Mouse (Mus musculus) spleen, adult 12 weeks (tissue): ENCODE data around the gene Gba2.
"Not testable (repeated sequence)": the region's sequence is repeated elsewhere in the genome, so short reads cannot be mapped to it uniquely, and the experiment has no call there.

ENCODE experiments used
- DNase-seq: peaks from one replicate; pipeline ENCODE4 v3.0.0; 2022; ENCODE audit warnings: low spot score

Gba2 gene

GRCm38 (mm10) chr4:43553891-43554290 lies 24.8 kb downstream of the Gba2 start:
- DNase-seq, result no peak

GRCm38 (mm10) chr4:43552437-43552836 lies 26.2 kb downstream of the Gba2 start:
- DNase-seq, result no peak

DNA sequence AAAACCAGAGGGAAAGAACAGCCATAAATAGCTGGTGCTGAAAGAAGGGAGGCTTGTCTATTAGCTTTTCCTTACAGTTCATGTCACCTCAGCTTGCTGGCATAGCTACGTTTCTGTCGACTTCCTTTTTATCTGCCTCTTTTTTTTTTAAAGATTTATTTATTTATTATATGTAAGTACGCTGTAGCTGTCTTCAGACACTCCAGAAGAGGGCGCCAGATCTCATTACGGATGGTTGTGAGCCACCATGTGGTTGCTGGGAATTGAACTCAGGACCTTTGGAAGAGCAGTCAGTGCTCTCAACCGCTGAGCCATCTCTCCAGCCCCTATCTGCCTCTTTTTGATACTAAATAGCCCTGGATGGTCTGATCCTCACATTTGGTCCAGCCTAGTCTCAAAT lies 26.8 kb downstream of the Gba2 start:
- DNase-seq, result not testable (repeated sequence)

- no peak for DNase-seq
Measured at GRCm38 (mm10) chr4:43549055-43549454, 29.6 kb downstream of the Gba2 start.

GRCm38 (mm10) chr4:43547160-43547559 lies 31.5 kb downstream of the Gba2 start:
- DNase-seq, result no peak

- no peak for DNase-seq
Measured at GRCm38 (mm10) chr4:43546375-43547047, 32.2 kb downstream of the Gba2 start.

- no peak for DNase-seq
Measured at GRCm38 (mm10) chr4:43542044-43542443, 36.6 kb downstream of the Gba2 start.

DNA sequence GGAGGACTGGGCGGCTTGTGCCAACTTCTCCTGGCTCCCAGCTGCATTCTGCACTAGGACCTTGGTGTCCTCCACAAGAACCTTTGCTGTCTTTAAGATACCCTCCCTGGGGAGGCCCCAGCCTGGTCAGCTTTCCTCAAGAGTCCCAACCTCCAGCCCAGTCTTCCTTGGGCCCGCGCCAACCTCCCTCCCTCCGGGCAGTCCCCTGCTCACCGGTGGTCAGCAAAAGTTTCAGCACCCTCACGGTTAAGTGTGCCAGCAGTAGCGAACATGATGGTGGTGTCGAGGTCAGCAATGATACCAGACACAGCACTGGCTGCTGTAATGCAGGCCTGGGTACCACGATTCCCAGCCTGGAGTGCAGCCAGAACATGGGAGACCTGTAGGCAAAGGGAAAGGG lies 42.6 kb downstream of the Gba2 start:
- no peak for DNase-seq

DNA sequence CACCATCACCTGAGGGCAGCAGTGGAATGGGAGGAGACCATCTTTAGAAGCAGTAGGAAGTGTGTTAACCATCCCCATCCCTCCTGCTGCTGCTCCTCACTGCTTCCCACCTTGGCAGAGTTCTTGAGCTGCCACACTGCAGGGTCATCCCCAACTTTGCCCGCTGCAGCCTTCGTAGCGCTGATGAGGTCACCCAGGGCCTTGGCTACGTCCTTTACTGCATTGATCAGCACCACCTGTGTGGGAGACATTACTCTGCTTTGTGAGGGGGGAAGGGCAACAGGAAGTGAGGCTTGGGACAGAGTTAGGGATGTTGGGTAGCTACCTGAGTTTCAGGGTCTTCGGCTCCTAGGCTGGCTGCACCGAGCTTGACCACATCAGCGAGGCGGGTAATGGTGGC lies 43.0 kb downstream of the Gba2 start:
- DNase-seq, result no peak

GRCm38 (mm10) chr4:43533270-43533669 lies 45.4 kb downstream of the Gba2 start:
- DNase-seq, result no peak

DNA sequence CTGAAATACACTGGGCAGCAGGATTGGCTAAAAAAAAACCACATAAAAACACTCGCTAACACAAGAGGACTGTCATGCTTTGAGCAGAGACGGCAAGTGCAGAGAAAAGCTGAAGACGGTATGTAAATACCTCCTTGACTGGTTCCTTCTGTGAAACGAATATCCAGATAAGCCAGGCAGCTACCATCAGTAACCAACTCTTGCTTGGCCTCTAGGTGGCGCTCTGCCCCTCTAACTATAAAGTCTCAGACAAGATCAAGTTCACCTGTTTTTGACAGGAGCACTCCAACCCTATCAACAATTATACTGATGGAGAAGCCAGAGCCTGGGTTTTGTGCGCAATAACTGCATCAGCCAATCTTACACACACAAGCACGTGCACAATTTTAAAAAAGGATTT lies 48.1 kb downstream of the Gba2 start:
- peak; percentile 70 for DNase-seq

GRCm38 (mm10) chr4:43530081-43530501 lies 48.6 kb downstream of the Gba2 start:
- no peak for DNase-seq

DNA sequence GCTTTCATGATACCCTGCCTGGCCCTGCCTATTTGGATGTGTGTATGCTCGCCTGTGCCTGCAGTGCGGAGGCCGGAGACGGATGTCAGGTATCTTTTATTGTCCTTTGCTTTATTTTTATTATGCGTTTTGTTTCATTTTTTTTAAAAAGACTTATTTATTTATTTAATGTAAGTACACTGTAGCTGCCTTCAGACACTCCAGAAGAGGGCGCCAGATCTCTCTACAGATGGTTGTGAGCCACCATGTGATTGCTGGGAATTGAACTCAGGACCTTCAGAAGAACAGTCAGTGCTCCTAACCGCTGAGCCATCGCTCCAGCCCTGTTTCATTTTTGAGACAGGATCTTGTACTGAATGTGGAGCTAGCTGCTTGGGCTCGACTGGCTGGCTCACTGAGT lies 50.2 kb downstream of the Gba2 start:
- DNase-seq, result no peak

- no peak for DNase-seq
Measured at GRCm38 (mm10) chr4:43527880-43528279, 50.8 kb downstream of the Gba2 start.

- DNase-seq, result peak; percentile 73
Measured at GRCm38 (mm10) chr4:43519956-43520355, 58.7 kb downstream of the Gba2 start.

- no peak for DNase-seq
Measured at GRCm38 (mm10) chr4:43519551-43519950, 59.1 kb downstream of the Gba2 start.
